Mouse (Mus musculus) mesoderm, embryonic 11.5 days (tissue): ENCODE results near the gene Cand1.

Source experiments
- DNase-seq: peaks from one replicate; pipeline ENCODE4 v3.0.0-alpha.2; 2012; ENCODE audit warnings: low read depth, low spot score

The Cand1 gene

DNA sequence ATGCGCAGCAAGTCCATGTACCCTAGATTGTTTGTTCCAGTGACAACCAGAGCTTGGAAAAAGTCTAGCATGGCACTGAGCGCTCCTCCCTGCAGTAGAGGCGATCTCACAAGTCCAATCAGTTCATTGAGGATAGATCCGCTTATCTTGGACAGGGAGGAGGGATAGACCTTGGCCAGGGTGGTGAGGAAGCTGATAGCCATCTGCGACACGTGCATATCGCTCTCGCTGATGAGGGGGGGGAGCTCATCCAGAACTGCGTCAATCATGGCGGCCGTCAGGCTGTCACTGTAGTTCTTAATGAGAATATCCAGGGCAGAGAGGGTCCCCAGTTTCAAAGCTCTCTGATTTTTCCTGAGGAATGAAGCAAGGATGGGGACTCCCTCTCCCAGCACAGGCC is 28.6 kb downstream of the Cand1 start:
- DNase-seq: no peak

DNA sequence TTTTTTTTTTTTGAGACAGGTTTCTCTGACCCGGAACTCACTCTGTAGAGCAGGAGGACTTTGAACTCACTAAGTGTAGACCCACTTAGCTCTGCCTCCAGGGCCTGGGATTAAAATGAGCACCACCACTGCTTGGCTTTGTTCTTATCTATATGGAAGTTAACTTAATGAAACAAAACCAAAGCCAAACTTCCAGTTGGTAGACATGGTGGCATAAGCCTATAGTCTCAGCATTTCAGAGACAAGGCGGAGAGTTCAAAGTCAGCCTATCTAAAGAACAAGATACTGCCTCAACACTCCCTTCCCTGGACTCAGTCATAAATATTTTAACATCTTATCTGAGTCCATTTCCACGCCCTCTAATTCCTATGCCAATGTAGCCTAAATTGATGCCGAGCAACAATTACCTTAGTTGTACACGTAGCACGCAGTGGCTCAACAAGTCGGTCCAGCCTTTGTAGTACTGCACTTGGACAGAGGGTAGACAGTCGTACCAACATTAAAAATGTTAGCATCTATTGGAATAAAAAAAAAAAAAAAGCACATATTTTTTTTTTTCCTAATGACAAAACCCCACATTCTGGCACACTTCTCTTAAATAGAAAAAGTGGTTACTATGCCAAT is 33.4 kb downstream of the Cand1 start:
- DNase-seq: no peak

DNA sequence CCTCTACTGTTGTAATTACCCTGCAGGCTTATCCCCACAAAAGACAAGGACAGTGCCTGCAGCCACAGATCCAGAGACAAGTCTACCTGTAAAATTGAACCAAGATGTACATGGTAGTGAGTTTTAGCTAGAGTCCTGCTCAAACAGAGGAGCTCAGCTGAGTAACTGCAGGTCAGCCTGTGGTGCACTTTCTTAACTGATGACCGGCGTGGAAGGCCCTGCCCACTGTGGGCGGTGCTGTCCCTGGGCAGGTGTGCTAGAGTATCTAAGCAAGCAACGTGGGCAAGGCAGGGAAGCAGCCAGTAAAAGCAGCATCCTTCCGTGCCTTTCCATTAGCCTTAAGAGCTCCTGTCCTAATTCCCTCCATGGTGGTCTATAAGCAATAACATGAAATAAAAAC is 34.6 kb downstream of the Cand1 start:
- no peak for DNase-seq

DNA sequence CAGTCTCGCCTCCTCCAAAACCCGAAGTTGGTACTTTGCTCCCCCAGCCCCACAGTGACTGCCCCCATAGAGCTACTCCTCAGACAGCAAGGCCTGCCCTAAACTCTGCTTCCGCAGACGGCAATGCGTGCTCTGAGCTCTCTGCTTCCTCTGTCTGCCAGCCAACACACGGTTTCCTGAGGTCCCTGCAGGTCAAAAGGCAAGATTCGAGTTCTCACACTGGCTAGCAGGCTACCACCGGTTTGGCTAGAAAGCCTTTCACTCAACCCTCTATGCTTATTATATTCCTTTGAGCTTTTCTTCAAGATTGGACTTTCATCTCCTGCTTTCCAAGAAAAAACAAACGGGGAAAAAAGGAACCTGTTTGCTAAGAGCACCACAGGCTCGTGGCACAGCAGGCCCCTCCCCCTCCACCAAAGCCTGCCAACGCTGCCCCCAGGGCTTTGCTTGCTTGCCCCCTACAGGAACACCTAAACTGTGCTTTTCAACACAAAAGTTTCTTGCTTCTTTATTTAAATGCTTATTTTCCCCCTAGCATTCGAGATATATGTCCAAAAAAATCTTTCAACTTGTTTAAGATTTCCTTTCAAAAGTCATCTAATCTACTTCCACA is 35.4 kb downstream of the Cand1 start:
- DNase-seq: no peak

DNA sequence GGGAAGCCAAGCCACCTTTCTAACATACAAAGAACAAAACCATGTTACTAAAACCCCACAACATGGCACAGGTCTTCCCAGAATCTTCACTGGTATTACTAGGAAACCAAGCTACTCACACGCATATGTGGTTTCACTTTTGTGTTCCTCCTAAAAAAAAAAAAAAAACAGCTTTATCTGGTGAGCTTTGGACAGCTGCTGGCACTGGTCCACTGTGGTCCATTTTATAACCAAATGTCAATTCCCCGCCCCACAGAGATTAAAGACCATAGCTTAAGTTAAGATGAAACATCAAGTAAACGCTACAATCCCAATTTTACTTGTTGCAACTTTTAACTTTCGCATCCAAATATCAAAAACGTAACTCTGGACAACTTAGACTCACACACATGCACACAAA is 40.0 kb downstream of the Cand1 start:
- no peak for DNase-seq

DNA sequence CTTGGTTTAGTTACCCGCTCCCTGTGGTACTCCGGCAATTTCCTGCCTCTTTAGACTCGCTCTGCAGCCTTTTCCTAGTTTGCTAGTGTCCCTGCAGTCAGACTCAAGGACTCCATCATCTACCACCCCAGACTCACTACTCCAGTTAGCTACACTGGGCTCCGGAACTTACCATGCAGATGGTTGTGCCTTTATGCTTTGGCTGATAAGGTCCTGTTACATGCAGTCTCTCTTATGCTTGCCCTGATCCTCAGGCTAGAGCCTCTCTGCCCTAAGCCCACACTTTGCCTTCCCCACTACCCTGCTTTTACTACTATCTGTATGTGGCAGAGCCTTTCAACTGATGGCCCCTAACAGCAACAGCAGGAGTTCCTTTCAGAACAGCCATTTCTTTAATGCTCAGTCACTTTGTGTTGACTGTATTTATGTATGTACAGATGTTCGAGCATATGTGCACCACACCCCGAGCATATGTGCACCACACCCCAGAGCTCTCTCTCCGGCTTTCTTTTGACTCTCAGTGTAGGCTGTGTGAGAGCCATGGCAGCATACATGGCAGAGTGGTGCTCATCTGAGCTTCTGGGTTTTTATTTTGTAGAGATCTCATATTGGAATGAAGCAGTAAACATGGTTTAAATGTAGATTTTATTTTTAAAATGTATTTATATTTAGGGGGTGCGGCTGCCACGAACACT is 41.5 kb downstream of the Cand1 start:
- no peak for DNase-seq

DNA sequence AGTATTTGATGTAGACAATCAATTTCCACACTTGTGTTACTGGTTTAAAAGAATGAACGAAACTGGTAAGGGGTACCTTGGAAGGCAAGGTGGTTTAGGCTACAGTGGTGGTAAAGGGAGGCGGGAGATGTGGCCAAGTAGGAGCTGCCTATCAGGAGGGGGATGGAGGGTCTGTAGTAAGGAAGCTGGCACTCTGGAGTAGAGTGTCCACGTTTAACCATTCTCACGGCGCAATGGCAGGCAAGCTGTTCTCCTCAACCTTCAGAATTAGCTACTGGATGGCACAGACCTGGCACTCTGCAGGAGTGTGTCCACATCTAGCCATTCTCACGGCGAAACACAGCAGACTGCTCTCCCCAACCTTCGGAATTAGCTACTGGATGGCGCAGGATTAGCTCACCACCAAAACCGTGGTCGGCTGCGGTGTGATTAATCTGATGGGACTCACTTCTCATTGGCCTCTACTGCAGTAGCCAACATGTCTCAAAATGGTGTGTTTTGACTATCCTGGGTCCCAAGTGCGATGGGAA is 42.2 kb downstream of the Cand1 start:
- no peak for DNase-seq

DNA sequence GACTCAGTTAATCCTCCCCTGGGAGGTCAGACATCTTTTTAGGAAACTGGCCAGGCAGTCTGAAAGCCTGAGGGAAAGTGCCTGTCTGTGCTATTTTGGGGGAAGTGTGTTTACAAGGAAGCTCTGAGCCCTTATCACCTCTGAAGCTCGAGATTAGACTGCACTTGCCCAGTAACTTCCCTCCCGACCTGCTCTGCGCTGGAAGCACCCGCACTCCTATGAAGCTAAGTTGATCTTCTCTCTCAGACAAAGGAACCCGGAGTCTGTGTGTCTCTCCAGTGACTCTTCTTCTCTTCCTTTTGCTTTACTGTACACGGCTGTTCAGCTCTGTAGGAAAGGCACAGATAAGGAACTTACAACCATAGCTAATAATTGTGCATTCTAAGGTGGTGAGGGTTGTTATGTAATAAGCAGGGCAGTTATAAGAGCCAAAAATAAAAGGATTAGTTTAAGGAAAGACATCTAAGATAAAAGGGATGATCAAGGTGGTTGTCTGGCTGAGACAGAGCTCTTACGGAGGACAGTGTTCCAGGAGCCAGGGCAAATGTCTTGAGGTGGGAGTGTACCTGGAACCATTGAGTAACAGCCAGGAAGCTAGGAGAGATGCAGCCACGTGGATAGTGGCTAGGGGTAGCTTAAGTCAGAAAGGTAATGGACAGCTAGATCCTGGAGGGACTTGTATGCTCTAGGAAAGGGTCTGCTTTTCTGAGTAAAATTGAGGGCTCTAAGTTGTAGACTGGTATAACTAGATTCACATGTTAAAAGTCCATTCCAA is 47.1 kb downstream of the Cand1 start:
- DNase-seq: no peak

DNA sequence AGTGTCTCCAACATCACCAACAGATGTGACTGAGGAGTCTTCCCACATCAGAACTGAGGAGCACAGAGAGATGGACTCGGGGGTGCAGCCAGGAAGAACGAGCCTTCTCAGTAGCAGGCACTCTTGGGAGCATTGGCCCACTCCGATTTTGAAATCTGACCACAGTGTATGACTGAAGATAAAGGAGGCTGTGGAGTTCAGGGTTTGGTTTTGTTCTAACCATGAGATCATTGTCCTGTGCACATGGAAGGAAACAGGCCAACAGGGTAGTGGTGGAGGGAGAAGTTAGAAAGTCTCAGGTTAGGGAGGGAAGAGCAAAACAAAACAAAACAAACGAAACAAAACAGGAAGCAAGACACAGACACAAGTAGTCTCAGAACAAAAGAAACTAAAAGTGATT is 52.1 kb downstream of the Cand1 start:
- DNase-seq: no peak

DNA sequence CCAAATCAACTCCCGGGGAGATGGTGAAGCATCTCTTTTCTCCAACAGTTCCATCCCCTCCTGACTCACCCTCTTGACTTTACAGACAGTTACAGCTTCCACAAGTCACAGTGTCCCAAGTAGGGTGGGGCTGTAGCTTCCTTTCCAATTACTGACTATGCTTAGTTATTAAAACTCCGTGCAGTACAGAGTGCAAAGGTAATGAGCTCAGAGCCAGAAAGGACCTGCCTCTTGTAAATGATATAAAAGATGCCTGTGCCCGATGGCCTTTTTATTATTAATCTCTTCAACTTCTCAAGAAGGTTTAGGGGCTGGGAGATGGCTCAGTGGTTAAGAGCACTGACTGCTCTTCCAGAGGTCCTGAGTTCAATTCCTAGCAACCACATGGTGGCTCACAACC is 70.2 kb downstream of the Cand1 start:
- DNase-seq: no peak

DNA sequence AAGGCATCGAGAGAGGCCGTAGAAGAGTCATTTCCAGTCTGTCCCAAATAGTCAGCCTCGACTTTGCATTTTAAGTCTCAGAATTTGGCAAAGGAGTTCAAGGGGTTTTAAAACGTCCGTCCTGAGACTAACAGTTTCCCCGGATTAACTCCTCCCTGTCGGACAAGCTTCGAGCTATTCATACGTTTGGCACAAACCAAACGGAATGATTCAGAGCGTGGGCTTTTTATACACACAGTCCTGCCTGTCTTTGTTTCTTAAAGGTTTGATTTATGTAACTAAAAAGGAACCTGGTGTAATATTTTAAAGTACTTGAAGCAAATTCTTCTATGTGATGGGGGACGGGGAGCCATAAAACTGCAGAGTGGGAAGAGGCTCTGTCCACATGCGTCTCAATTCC is 70.6 kb downstream of the Cand1 start:
- no peak for DNase-seq

DNA sequence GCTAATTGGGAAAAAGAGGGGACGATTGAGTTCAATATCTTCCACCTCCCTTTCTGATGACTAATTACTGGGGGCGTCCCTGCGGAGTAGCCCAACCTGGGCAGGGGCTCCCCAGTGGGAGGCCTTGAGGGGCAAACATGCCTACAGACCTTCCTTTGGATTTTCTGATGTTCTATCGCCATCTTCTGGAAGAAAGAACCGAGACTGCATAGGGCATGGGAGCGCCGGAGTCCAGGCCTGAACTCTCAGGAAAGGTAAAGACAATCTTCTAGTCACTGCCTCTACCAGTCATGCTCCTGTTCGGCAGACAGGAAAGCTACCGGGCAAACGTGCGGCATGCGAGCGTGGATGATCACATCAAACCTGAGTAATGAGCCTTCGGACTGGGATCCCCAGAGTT is 71.1 kb downstream of the Cand1 start:
- peak; percentile 17 for DNase-seq

DNA sequence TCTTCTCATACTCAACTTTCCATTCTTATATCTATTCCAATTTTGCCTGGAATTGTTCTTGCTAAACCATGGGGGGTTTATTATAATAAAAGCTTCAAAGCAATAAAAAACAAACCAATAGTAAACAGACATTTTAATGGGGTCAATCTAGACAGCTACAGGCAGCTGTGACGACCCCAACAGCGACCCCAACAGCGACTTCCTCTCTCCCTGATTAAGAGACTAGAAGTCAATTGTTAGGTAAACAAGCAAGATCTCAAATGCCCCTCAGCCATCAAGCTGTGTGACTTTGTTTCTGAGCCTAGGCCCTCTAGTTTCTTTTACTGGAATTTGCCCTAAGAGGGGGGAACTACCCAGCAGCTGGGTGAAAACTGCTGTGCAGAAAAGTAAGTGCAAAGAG is 72.0 kb downstream of the Cand1 start:
- no peak for DNase-seq

DNA sequence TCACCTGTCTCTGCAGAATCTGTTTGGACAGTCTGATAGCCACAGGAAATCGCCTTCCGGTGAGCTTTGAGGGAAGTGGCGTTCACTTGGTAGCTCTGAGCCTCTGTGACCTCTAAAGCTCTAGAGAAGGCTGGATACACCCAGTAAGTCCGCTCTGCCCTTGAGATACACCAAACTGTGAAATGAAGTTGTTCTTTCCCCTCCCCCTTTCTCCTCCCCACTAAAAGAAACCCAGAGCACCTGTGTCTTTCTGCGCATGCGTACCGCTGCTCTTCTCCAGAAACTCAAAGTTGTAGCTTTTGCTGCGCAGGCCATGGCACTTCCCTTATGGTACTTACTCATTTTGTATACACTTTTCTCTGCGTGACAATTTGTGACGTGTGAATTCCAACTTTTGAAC is 74.8 kb downstream of the Cand1 start:
- no peak for DNase-seq

DNA sequence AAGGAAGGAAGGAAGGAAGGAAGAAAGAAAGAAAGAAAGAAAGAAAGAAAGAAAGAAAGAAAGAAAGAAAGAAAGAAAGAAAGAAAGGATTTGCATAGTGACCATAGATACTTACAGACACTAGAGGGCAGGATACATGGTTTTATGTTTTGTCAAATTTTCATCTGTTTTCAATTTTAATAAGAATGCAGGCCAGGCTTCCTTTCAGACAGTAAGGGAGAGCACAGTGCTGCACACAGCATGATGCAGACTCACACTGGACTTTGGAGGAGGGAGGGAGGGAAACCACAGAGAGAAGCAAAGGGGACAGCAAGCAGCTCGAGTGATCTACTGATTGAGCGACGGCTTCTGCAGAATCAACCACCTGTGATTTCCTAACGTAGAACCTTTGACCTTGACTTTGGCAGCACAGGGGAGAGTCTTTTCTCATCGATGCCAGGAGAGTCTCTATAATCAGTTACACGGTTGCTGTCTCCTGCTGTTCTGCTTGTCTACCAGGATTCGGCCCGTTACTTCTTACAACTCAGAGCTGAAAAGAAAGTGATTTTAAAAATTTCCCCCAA is 78.0 kb downstream of the Cand1 start:
- peak; percentile 53 for DNase-seq

DNA sequence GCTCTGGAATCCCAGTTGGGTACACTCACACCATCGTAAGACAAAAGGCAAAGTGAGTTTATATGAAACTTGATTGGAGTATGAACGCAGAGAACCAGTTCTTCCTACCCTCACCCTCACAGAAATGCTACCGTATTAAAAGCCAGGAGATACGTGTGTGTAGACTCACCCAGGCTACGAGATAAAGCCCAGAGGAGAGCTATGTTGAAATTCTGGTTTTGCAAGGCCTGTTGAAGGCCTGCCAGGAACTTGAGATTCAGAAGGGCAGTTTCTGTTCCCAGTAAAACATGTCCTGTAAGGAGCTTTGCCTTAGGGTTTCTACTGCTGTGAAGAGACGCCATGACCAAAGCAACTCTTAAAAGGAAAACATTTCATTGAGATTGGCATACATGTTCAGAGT is 79.7 kb downstream of the Cand1 start:
- DNase-seq: no peak

DNA sequence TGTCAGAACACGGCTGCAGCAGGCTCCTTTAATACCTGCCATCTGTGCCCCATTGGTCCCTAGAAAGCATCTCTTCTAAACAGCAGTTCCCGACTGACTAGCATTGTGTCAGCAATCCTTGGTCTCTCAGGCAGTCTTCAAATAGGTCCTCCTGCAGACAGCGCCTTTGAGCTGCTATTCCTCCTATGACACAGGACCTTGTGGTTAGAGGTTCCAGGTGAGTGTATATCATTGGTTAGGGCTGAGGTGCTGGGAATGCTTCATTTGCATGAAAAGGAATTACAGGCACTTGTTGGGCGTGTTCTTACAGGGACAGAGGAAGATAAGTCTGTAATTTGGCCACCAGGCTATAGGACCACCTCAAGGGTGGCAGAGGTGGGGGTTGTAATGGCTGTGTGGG is 90.6 kb downstream of the Cand1 start:
- no peak for DNase-seq
